Mouse (Mus musculus) forebrain, embryonic 14.5 days (tissue): Measurements from ENCODE around the gene Sik1. TPM values are rescaled to one million over a fixed set of nuclear protein-coding genes. Genes with fewer than 3 reads are reported as not detected.

Experiments
- ATAC-seq: fragments of 200-750 bp; cut with Nextera tagmentation; 2 replicates; pipeline ENCODE4 v1.8.0; 2017; ENCODE audit warnings: mild to moderate bottlenecking, moderate library complexity
- DNase-seq: peaks from one replicate; pipeline ENCODE4 v3.0.0-alpha.2; 2015; ENCODE audit warnings: low spot score
- H3K27ac ChIP-seq: fragments of 300-500 bp; sonication (generic); 2 replicates; pipeline ENCODE4 v1.5.1; 2014; ENCODE audit warnings: low read depth, mild to moderate bottlenecking, control low read depth, low read length, moderate library complexity
- H3K27me3 ChIP-seq: fragments of 300-500 bp; sonication (generic); replicated peaks from 2 replicates; pipeline ENCODE4 v1.6.1; 2014; ENCODE audit warnings: low read length, control low read depth, mixed read lengths; ENCODE audit not compliant: control insufficient read depth, insufficient read depth
- H3K36me3 ChIP-seq: fragments of 300-500 bp; sonication (generic); 2 replicates; pipeline ENCODE4 v1.6.1; 2014; ENCODE audit warnings: low read length, control low read depth; ENCODE audit not compliant: control insufficient read depth, insufficient read depth
- H3K4me1 ChIP-seq: fragments of 300-500 bp; sonication (generic); 2 replicates; pipeline ENCODE4 v1.6.1; 2014; ENCODE audit warnings: antibody characterized with exemption, low read length, control low read depth; ENCODE audit not compliant: control insufficient read depth, insufficient read depth
- H3K4me2 ChIP-seq: fragments of 300-500 bp; sonication (generic); 2 replicates; pipeline ENCODE4 v1.6.1; 2014; ENCODE audit warnings: mild to moderate bottlenecking, control low read depth, low read length
- H3K4me3 ChIP-seq: fragments of 300-500 bp; sonication (generic); 2 replicates; pipeline ENCODE4 v1.5.1; 2014; ENCODE audit warnings: low read depth, low read length, control low read depth
- H3K9ac ChIP-seq: fragments of 300-500 bp; sonication (generic); 2 replicates; pipeline ENCODE4 v1.6.1; 2014; ENCODE audit warnings: mild to moderate bottlenecking, low read length, control low read depth, moderate library complexity
- H3K9me3 ChIP-seq: fragments of 300-500 bp; sonication (generic); replicated peaks from 2 replicates; pipeline ENCODE4 v1.6.1; 2016; ENCODE audit warnings: low read length, control low read depth, mixed read lengths; ENCODE audit not compliant: control insufficient read depth
- WGBS: fragments of 180-500 bp; shearing (Covaris S2); extraction: QIAGEN DNeasy Blood & Tissue Kit; methylation state at CpG from one replicate; pipeline ENCODE4 v1.1.7; 2014; 5-methylcytosine and 5-hydroxymethylcytosine counted together
- polyA plus RNA-seq: library from polyadenylated mRNA; unstranded; fragments of >200 nt; fragmentation: Nextera tagmentation; extraction: Ambion mirVana; gene quantifications from 2 replicates; pipeline ENCODE4 v1.2.1, GENCODE M21; 2014

The Sik1 gene
- polyA plus RNA-seq, 1 experiment from 2014 or later, result 12.2 TPM

DNA sequence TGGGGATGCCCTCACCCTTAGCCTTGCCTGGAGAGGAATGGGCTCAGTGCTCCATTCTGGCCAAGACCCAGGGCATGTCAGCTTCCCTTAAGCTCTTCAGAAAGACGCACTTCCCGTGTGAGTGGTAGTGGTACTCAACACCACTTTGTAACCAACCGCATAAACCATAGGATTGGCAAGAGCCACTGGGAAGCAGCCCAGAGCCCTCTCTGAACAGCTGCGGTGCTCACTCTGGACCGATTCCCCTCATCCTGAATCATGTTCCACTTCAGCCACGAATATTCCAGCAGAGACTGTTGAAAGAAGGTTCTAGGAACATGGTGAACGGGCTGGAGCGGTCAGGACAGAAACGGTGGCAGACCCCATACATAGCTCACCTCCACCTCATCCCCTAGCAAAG, 29.9 kb downstream of the Sik1 start:
- Histone ChIP-seq H3K9ac (no peak overlapping the region), H3K4me3 (no peak overlapping the region), H3K27me3 (no peaks in the 10 kb centered on the region), H3K9me3 (no peaks in the 10 kb centered on the region), H3K4me2 (no peak overlapping the region), H3K36me3 (no peaks in the 10 kb centered on the region), H3K4me1 (peaks cover 7% of the 10 kb centered on the region), H3K27ac (no peak overlapping the region)
- ATAC-seq (no peak), DNase-seq (no peak)
- WGBS, result 92% methylated on average over 9 of the region's 9 CpGs

DNA sequence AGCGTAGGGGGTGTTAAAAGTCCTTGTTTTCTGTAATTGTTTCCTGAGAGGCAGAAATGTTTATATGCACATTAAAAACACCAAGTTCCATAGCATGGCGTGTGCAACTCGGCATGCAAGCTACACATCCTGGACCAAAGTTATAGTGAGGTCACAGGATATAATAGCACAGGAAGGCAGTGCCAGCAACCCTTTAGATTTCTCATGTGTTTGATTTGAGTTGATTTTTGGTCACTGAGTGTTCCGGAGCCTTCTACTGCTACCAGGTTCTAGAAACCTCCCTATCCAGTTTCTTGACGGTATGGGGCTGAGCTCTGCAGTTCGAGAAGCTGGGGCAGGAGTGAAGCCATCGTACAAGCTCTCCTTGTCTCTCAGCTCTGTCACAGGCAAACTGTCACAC, 30.8 kb downstream of the Sik1 start:
- ATAC-seq, result no peak
- Histone ChIP-seq H3K4me2 (no peak overlapping the region), H3K27ac (no peak overlapping the region), H3K36me3 (no peaks in the 10 kb centered on the region), H3K27me3 (no peaks in the 10 kb centered on the region), H3K4me3 (no peak overlapping the region), H3K4me1 (peaks cover 7% of the 10 kb centered on the region), H3K9ac (no peak overlapping the region), H3K9me3 (no peaks in the 10 kb centered on the region)
- WGBS, result 89% methylated on average over 7 of the region's 7 CpGs
- DNase-seq, result no peak

DNA sequence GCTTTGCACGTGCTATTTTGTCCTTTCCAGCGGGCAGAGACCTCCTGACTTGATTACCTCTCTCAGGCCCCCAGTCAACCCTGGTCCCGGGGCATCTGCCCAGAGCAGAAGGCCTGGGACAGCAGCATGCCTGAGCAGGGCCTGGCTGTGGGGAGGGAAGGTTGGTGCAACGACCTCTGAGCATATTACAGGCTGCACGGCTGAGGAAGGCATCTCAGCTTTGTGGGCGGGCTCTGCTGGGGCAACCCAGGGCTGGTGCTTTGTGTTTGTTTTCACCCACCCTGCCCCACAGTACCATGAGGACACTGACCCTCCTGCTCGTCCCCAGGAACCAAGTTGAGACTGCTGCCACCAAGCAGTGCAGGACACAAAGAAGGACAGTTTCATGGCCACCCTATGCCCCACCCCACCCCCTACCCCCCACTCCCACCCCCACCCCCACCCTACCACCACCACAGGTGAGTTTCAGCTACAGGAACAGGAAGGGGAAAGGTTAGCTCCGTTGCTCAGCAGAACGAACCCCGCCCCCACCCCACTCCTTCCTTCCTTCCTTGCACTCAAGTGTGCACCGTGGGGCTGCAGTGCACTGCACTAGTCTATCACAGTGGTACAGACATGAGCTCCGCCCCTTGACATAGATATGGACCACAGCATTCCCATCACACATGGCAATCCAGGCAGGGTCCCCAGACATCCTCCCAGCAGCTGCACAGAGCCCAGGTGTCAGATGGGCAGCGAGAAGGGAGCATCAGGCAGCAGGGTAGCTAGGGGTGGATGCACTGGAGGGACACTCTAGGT, 34.3 kb downstream of the Sik1 start:
- Histone ChIP-seq H3K4me3 (no peak overlapping the region), H3K4me1 (peaks cover 13% of the 10 kb centered on the region), H3K36me3 (no peaks in the 10 kb centered on the region), H3K4me2 (no peak overlapping the region), H3K9ac (0 out of 2 replicates have a peak overlapping the region, but pooled peaks have one; percentile 21), H3K9me3 (no peaks in the 10 kb centered on the region), H3K27ac (no peak overlapping the region), H3K27me3 (no peaks in the 10 kb centered on the region)
- no peak for DNase-seq
- no peak for ATAC-seq
- 47% methylated on average over 13 of the region's 13 CpGs for WGBS

DNA sequence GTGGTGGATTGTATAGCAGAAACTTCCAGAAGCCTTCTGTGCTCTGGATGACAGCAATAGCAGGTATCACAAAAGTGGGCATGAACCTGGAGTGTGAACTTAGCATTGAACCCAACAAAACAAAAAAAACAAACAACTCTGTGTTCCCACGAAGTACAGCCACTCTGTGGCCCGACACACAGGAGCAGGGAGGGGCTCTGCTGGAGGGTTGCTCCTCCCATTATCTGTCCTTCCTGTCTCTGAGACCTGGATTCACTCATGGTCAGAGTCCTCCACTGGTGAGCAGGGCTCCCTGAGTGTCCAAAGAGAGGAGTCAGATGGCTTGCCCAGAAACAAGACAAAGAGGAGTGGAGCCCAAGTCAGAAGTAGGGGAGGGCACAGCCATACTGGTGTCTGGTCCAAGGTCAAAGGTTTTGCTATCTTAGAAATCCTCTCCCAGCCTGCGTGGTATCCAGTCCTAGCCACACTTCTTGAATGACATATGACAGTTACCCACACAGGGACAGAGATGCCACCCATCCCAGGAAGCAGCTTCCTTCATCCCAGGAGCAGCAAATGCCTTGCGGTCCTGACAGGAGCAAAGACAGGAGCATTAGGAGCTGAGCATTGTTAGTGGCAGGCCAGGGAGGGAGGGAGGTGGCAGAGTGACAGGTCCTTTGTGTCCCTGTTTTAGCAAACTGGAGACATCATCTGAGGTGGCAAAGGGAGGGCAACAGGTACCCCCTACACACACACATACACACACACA, 35.3 kb downstream of the Sik1 start:
- H3K27me3 ChIP-seq, result no peaks in the 10 kb centered on the region
- 37% methylated on average over 4 of the region's 4 CpGs for WGBS
- H3K36me3 ChIP-seq, result no peaks in the 10 kb centered on the region
- ATAC-seq (no peak), DNase-seq (no peak)
- H3K4me2 ChIP-seq, result no peak overlapping the region
- no peak overlapping the region for H3K4me3 ChIP-seq
- no peaks in the 10 kb centered on the region for H3K9me3 ChIP-seq
- no peak overlapping the region for H3K9ac ChIP-seq
- peaks cover 13% of the 10 kb centered on the region for H3K4me1 ChIP-seq
- H3K27ac ChIP-seq, result no peak overlapping the region

DNA sequence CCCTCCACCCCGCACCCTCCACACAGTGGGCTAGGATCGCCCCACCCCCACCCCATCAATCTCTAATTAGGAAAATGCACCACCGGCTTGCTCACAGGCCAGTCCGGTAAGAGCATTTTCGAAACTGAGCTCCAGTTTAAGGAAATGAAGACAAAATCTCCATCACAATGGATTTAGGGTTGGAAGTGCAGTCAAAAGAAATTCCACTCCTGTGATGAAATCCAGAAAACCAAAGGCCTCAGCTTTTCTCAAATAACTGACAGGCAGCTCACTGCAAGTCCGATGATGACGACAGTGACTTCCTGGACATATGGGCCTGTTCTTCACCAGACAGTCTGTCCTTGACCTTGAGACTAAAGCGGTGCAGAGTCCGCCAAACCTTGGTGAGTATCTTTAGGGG, 36.2 kb downstream of the Sik1 start:
- Histone ChIP-seq H3K4me3 (no peak overlapping the region), H3K9ac (no peak overlapping the region), H3K4me2 (no peak overlapping the region), H3K9me3 (no peaks in the 10 kb centered on the region), H3K27me3 (no peaks in the 10 kb centered on the region), H3K4me1 (peaks cover 19% of the 10 kb centered on the region), H3K36me3 (no peaks in the 10 kb centered on the region), H3K27ac (no peak overlapping the region)
- ATAC-seq (no peak), DNase-seq (no peak)
- 42% methylated on average over 9 of the region's 9 CpGs for WGBS

DNA sequence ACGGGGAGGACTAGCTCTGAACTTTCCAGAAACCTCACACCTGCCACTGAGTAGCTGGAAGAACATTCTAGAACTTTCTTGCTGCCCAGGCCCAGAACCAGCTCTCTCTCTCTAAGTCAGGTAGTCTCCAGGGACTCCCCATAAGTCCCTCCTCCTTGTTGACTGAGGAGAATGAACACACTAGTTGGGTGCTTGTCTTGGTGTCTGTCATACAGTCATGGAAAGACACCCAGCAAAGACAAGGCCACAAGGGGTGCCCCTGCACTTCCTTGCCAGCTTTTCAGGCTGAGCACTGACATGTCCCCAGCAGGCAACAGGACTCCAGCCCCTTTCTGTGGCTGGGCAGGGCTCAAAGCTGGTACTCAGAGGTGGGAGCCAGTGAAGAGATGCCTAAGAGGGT, 37.8 kb downstream of the Sik1 start:
- H3K4me3 ChIP-seq, result no peak overlapping the region
- no peaks in the 10 kb centered on the region for H3K9me3 ChIP-seq
- no peak for DNase-seq
- no peak overlapping the region for H3K9ac ChIP-seq
- no peaks in the 10 kb centered on the region for H3K36me3 ChIP-seq
- peaks cover 27% of the 10 kb centered on the region for H3K4me1 ChIP-seq
- 93% methylated on average over 1 of the region's 1 CpGs for WGBS
- no peak for ATAC-seq
- no peaks in the 10 kb centered on the region for H3K27me3 ChIP-seq
- no peak overlapping the region for H3K4me2 ChIP-seq
- peak overlapping the region; percentile 63 for H3K27ac ChIP-seq

DNA sequence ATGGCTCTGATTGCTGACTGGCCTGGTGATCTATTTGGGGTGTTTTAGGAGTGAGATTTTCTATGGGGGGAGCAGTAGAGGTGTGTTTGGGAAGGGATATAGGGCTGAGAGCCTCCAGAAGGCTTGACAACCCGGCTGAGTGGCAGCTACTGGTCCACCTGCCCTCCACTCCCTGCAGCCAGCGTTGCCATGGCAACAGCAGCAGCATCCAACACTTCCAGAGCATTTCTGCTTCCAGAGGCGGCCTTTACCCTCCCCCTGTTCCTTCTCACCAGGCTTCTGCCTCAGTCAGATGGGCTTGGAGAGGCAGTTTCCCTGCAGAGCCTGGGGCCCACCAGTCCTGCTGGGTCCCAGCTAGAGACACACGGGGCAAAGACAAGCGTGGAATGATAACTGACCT, 38.4 kb downstream of the Sik1 start:
- H3K9me3 ChIP-seq, result no peaks in the 10 kb centered on the region
- H3K4me2 ChIP-seq, result no peak overlapping the region
- WGBS, result 18% methylated on average over 5 of the region's 5 CpGs
- H3K4me3 ChIP-seq, result no peak overlapping the region
- ATAC-seq, result peak; percentile 59
- peaks cover 27% of the 10 kb centered on the region for H3K4me1 ChIP-seq
- H3K9ac ChIP-seq, result no peak overlapping the region
- H3K27me3 ChIP-seq, result no peaks in the 10 kb centered on the region
- peak overlapping the region; percentile 63 for H3K27ac ChIP-seq
- H3K36me3 ChIP-seq, result no peaks in the 10 kb centered on the region
- peak; percentile 86 for DNase-seq

DNA sequence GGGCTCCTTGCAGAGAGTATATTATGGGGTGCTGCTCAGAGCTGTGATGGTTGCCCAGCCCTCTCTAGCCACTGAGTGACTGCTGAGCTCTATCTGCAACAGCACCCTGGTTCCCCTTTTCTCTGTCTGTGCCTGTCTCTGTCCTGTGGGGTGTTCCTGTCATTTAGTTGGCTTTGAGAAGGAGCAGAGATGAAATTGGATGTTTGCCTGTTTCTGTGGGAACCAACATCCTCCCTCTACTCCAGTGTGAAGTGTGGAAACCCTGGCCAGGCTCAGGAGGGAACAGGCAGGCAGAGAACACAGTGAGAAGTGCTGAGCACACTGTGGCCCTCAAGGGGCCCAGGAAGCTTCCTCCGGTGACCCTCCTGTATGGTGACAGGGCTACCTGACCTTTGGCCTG, 40.8 kb downstream of the Sik1 start:
- Histone ChIP-seq H3K4me2 (no peak overlapping the region), H3K27ac (0 out of 2 replicates have a peak overlapping the region, but pooled peaks have one; percentile 21), H3K36me3 (no peaks in the 10 kb centered on the region), H3K9ac (no peak overlapping the region), H3K27me3 (no peaks in the 10 kb centered on the region), H3K4me3 (no peak overlapping the region), H3K9me3 (no peaks in the 10 kb centered on the region), H3K4me1 (peaks cover 29% of the 10 kb centered on the region)
- ATAC-seq (no peak), DNase-seq (no peak)
- 89% methylated on average over 1 of the region's 1 CpGs for WGBS
